Mouse (Mus musculus): ENCODE data around the gene Gm42906. TPM values are rescaled to one million over a fixed set of nuclear protein-coding genes. Genes with fewer than 3 reads are reported as not detected.
A peak's percentile ranks its signal among the peaks of the same experiment; 100 is the strongest.

Gene Gm42906
- polyA plus RNA-seq, 1 experiment: not detected

- Histone ChIP-seq H3K27ac (ENCODE audit: insufficient read depth, low read length) (no peak overlapping the region), H3K4me3 (ENCODE audit: insufficient read depth, low read length) (no peak overlapping the region), H3K4me1 (ENCODE audit: control insufficient read depth, insufficient read depth, low read length) (peaks cover 2% of the 10 kb centered on the region)
- TF ChIP-seq CTCF (IDR thresholded peaks at IDR 0.05; ENCODE audit: extremely low read depth, insufficient read depth, low read length): no peak
- no peak for TF ChIP-seq POLR2A (IDR thresholded peaks at IDR 0.05; ENCODE audit: extremely low read depth, insufficient read depth, low read length)
These were observed 373.7 kb downstream of the Gm42906 start for GRCm38 (mm10) chr5:151054100-151054742.

DNA sequence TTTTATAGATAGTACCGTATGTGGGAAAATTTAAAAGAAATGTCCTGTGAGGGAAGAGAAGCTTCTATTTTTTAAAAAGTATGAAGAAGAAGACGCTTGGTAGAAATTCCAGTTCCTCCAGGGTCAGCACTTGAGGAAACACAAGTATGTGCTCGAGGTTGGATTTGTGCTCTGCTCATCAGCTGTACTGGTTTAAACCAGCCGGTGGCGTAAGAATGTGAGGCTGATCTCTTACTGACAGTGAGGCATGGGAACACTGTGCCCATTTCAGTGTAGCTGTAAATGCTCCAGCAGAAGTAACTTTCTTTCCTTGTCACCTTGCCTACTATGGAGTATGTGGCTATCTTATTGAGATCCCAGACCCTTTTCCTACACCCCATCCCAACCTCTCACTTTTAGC is 374.8 kb downstream of the Gm42906 start:
- peaks cover 1% of the 10 kb centered on the region for H3K4me1 ChIP-seq (ENCODE audit: control insufficient read depth, insufficient read depth, low read length)
- H3K27ac ChIP-seq (ENCODE audit: insufficient read depth, low read length): 0 out of 2 replicates have a peak overlapping the region, but pooled peaks have one; percentile 9
- H3K4me3 ChIP-seq (ENCODE audit: insufficient read depth, low read length): no peak overlapping the region
- TF ChIP-seq CTCF (IDR thresholded peaks at IDR 0.05; ENCODE audit: extremely low read depth, insufficient read depth, low read length) (no peak), POLR2A (IDR thresholded peaks at IDR 0.05; ENCODE audit: extremely low read depth, insufficient read depth, low read length) (no peak)

DNA sequence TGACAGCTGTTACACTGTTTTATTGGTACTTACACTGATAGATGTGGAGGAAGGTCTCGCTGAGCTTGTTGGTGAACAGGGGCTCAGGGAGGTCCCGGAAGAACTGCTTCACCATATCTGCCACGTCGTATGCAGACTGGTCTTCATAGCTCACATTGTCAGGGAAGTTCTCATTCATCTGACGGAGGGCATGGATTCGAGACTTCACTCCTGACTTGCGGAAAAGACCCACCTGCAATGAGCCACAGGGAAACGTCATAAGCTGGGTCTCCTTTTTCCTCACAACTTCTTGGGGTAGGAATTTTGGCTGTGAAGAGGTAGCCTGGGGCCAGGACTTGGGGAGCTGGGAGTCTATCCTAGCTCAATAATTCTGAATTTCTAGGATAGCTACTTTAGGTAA is 375.6 kb downstream of the Gm42906 start:
- H3K4me3 ChIP-seq (ENCODE audit: insufficient read depth, low read length): no peak overlapping the region
- no peak for TF ChIP-seq POLR2A (IDR thresholded peaks at IDR 0.05; ENCODE audit: extremely low read depth, insufficient read depth, low read length)
- TF ChIP-seq CTCF (IDR thresholded peaks at IDR 0.05; ENCODE audit: extremely low read depth, insufficient read depth, low read length): no peak
- peaks cover 1% of the 10 kb centered on the region for H3K4me1 ChIP-seq (ENCODE audit: control insufficient read depth, insufficient read depth, low read length)
- H3K27ac ChIP-seq (ENCODE audit: insufficient read depth, low read length): no peak overlapping the region

GRCm38 (mm10) chr5:151047488-151047887 is 380.5 kb downstream of the Gm42906 start:
- peak overlapping the region; percentile 39; the same call in 1 of the 2 replicates for H3K27ac ChIP-seq (ENCODE audit: insufficient read depth, low read length)
- H3K4me1 ChIP-seq (ENCODE audit: control insufficient read depth, insufficient read depth, low read length): no peaks in the 10 kb centered on the region; the same call in 1 of the 2 replicates
- H3K4me3 ChIP-seq (ENCODE audit: insufficient read depth, low read length): no peak overlapping the region
- no peak for TF ChIP-seq CTCF (IDR thresholded peaks at IDR 0.05; ENCODE audit: extremely low read depth, insufficient read depth, low read length)
- TF ChIP-seq POLR2A (IDR thresholded peaks at IDR 0.05; ENCODE audit: extremely low read depth, insufficient read depth, low read length): no peak

GRCm38 (mm10) chr5:151046917-151047316 is 381.0 kb downstream of the Gm42906 start:
- H3K27ac ChIP-seq (ENCODE audit: insufficient read depth, low read length): no peak overlapping the region
- no peak overlapping the region for H3K4me3 ChIP-seq (ENCODE audit: insufficient read depth, low read length)
- no peaks in the 10 kb centered on the region; the same call in 1 of the 2 replicates for H3K4me1 ChIP-seq (ENCODE audit: control insufficient read depth, insufficient read depth, low read length)
- TF ChIP-seq CTCF (IDR thresholded peaks at IDR 0.05; ENCODE audit: extremely low read depth, insufficient read depth, low read length) (no peak), POLR2A (IDR thresholded peaks at IDR 0.05; ENCODE audit: extremely low read depth, insufficient read depth, low read length) (no peak)

DNA sequence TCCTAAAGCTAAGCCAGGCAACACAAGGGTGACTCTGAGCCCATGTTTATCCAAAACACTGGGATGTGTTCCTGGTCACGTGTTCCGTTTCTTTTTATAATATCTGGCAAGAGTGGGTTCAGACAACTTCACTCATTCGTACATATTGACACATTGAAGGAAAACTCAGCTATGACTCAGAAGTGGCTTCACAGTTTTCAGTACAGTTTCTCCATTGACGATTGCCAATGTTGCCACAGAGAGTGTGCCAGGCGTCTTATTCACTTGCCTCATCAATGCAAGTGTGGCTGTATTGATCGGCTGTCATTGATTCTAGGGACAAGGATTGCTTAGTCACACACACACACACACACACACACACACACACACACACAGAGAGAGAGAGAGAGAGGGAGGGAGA is 381.8 kb downstream of the Gm42906 start:
- H3K4me3 ChIP-seq (ENCODE audit: insufficient read depth, low read length): no peak overlapping the region
- H3K27ac ChIP-seq (ENCODE audit: insufficient read depth, low read length): no peak overlapping the region
- TF ChIP-seq POLR2A (IDR thresholded peaks at IDR 0.05; ENCODE audit: extremely low read depth, insufficient read depth, low read length) (no peak), CTCF (IDR thresholded peaks at IDR 0.05; ENCODE audit: extremely low read depth, insufficient read depth, low read length) (no peak)
- H3K4me1 ChIP-seq (ENCODE audit: control insufficient read depth, insufficient read depth, low read length): no peaks in the 10 kb centered on the region; the same call in 1 of the 2 replicates

- H3K4me3 ChIP-seq (ENCODE audit: insufficient read depth, low read length): no peak overlapping the region
- no peak for TF ChIP-seq CTCF (IDR thresholded peaks at IDR 0.05; ENCODE audit: extremely low read depth, insufficient read depth, low read length)
- TF ChIP-seq POLR2A (IDR thresholded peaks at IDR 0.05; ENCODE audit: extremely low read depth, insufficient read depth, low read length): no peak
- H3K27ac ChIP-seq (ENCODE audit: insufficient read depth, low read length): no peak overlapping the region
- H3K4me1 ChIP-seq (ENCODE audit: control insufficient read depth, insufficient read depth, low read length): no peaks in the 10 kb centered on the region; the same call in 1 of the 2 replicates
These were observed 385.1 kb downstream of the Gm42906 start for GRCm38 (mm10) chr5:151042911-151043310.

GRCm38 (mm10) chr5:151037871-151038270 is 390.1 kb downstream of the Gm42906 start:
- Histone ChIP-seq H3K4me1 (ENCODE audit: control insufficient read depth, insufficient read depth, low read length) (no peaks in the 10 kb centered on the region), H3K27ac (ENCODE audit: insufficient read depth, low read length) (no peak overlapping the region; the same call in 1 of the 2 replicates), H3K4me3 (ENCODE audit: insufficient read depth, low read length) (no peak overlapping the region)
- no peak for TF ChIP-seq CTCF (IDR thresholded peaks at IDR 0.05; ENCODE audit: extremely low read depth, insufficient read depth, low read length)

- TF ChIP-seq CTCF (IDR thresholded peaks at IDR 0.05; ENCODE audit: extremely low read depth, insufficient read depth, low read length): no peak
- TF ChIP-seq POLR2A (IDR thresholded peaks at IDR 0.05; ENCODE audit: extremely low read depth, insufficient read depth, low read length): no peak
These were observed 393.0 kb downstream of the Gm42906 start for GRCm38 (mm10) chr5:151034715-151035512.

GRCm38 (mm10) chr5:151028906-151029305 is 399.1 kb downstream of the Gm42906 start:
- H3K4me1 ChIP-seq (ENCODE audit: control insufficient read depth, insufficient read depth, low read length): no peaks in the 10 kb centered on the region
- no peak overlapping the region for H3K4me3 ChIP-seq (ENCODE audit: insufficient read depth, low read length)
- TF ChIP-seq CTCF (IDR thresholded peaks at IDR 0.05; ENCODE audit: extremely low read depth, insufficient read depth, low read length) (no peak), POLR2A (IDR thresholded peaks at IDR 0.05; ENCODE audit: extremely low read depth, insufficient read depth, low read length) (no peak)
- H3K27ac ChIP-seq (ENCODE audit: insufficient read depth, low read length): no peak overlapping the region

More at GRCm38 (mm10) chr5:151034715-151035512, 393.0 kb downstream of the Gm42906 start:
- no peak overlapping the region for H3K27ac ChIP-seq (ENCODE audit: insufficient read depth, low read length)
- no peak overlapping the region for H3K4me3 ChIP-seq (ENCODE audit: insufficient read depth, low read length)
- H3K4me1 ChIP-seq (ENCODE audit: control insufficient read depth, insufficient read depth, low read length): no peaks in the 10 kb centered on the region
